Mouse (Mus musculus): ENCODE data around the gene Ung.

DNA sequence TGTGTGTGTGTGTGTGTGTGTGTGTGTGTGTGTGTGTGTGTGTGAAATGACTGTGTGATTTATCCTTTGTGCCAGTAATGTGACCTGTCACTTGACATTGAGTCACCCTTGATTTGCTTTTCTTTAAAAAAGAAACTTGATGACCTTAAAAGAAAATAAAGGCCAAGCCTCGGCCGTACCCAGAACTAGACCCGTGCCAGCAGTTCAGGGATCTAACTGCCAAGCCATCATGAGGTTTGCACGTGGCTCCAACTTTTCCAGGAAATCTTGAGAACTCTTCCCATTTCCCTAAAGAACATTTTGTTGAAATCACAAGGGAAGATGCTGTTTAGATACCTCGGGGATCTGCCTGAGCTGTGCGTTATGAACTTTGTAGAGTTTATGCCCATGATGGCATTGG is 31.2 kb downstream of the Ung start:
- TF ChIP-seq CTCF (IDR thresholded peaks at IDR 0.05; ENCODE audit: low read depth) = no peak
- TF ChIP-seq EP300 (IDR thresholded peaks at IDR 0.05; ENCODE audit: low read depth) = no peak

Data from liver, embryonic 14.5 days (tissue).